ENCODE assay signal across 9 mouse cellular contexts in genomic region chr13:107406977-107407673, GRCm38 (mm10).
DNase-seq lines count a peak whose midpoint lies in the region; ATAC-seq lines count a peak whose summit lies in the region.
"Had no signal": no experiment of that assay in that cellular context is flagged by ENCODE, and none has a peak within 500 bp of the region (broad histone marks: within the 10 kb centered on the region; RNA-seq: fewer than 3 reads in every experiment).

No protein-coding gene starts in this region.

- WGBS in neural tube, embryonic 13.5 days = 83% methylated on average over 5 of the region's 5 CpGs

- no peaks in the 10 kb centered on the region for H3K4me1 ChIP-seq in neural tube, embryonic 13.5 days (replicated peaks)

- H3K4me3 ChIP-seq in neural tube, embryonic 13.5 days = no peak overlapping the region

- no peak overlapping the region for H3K27ac ChIP-seq in neural tube, embryonic 13.5 days (replicated peaks)

- no peak overlapping the region for H3K9ac ChIP-seq in neural tube, embryonic 13.5 days
- H3K9ac ChIP-seq: lung, embryonic 14.5 days had no signal

- DNase-seq in neural tube, embryonic 10.5 days (ENCODE audit: extremely low spot score, low spot score) = no peak
- peak; percentile 35 to 59 for DNase-seq in layer of hippocampus, adult 18-20 months (ENCODE audit: low spot score in 2 of 2)
- DNase-seq in left cerebral cortex, postnatal 4 days = peak; percentile 42
- DNase-seq in urinary bladder, postnatal 36 days (ENCODE audit: low spot score in 2 of 2) = no peak
- DNase-seq in embryo, embryonic 10 days (ENCODE audit: low spot score) = no peak
- DNase-seq in testis, postnatal 10 days (ENCODE audit: low spot score) = no peak
- DNase-seq: lung, embryonic 14.5 days had no signal

- no peaks in the 10 kb centered on the region for H3K27me3 ChIP-seq in neural tube, embryonic 13.5 days

- intact Hi-C loops in left cerebral cortex, postnatal 4 days (cut with DNase I) = no loop called here

- no peaks in the 10 kb centered on the region for H3K9me3 ChIP-seq in neural tube, embryonic 13.5 days

- H3K36me3 ChIP-seq in neural tube, embryonic 13.5 days = no peaks in the 10 kb centered on the region

- H3K4me2 ChIP-seq in neural tube, embryonic 13.5 days = no peak overlapping the region
- H3K4me2 ChIP-seq: lung, embryonic 14.5 days had no signal

- ATAC-seq in neural tube, embryonic 13.5 days (ENCODE audit: low read depth) = peak; percentile 40; the same call in 1 of the 2 replicates
- no peak for ATAC-seq in granulocyte monocyte progenitor cell, adult 5-6 weeks (replicated peaks; ENCODE audit: poor library complexity, severe bottlenecking)

Comparison
In these comparisons a context has a peak if more than half of its experiments do, and no peak if none do; other contexts are left out.
1. DNase-seq: peak in layer of hippocampus, adult 18-20 months (2 of 2) and left cerebral cortex, postnatal 4 days (single experiment); none in neural tube, embryonic 10.5 days (single experiment), urinary bladder, postnatal 36 days (0 of 2), embryo, embryonic 10 days (single experiment) and testis, postnatal 10 days (single experiment).